Mouse (Mus musculus): ENCODE measurements around the gene Zbtb37.

The Zbtb37 gene

GRCm38 (mm10) chr1:160980021-160980420 lies 54.6 kb downstream of the Zbtb37 start:
- DNase-seq (ENCODE audit: low read depth, low spot score), result no peak

DNA sequence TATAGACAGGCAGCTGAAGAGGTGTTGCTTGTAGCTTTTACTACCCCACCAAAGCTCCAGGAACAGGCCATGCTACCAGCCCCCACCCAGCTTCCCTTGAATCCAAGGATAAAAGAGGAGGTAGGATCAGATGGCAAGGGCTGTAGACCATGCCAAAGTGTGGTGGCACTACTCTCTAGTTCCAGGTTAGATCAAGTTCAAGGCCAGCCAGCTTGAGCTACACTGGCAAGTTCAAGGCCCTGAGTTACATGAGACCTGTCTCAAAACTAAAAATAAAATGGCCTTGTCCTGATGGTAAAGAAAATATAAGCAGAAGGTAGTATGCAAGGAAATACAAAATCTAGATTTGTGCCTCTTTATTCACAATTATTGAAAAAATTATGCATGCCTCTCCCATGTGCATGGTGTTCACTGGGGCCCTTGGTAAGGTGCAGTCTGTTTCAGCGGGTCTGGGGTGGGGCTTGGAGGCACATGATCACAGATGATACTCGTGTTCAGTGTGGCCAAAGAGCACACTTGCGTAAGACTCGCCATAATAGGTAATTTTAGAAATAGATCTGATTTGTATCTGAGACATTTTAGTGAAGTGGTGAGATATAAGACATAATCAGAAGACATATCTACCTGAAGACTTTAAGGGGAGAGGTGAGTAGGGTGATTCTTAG lies 56.4 kb downstream of the Zbtb37 start, which contains the start of gene Serpinc1:
TSS of gene Serpinc1 (plus strand) at position 515 of the 665 bp plus-strand sequence.
- DNase-seq (ENCODE audit: low read depth, low spot score), result no peak

DNA sequence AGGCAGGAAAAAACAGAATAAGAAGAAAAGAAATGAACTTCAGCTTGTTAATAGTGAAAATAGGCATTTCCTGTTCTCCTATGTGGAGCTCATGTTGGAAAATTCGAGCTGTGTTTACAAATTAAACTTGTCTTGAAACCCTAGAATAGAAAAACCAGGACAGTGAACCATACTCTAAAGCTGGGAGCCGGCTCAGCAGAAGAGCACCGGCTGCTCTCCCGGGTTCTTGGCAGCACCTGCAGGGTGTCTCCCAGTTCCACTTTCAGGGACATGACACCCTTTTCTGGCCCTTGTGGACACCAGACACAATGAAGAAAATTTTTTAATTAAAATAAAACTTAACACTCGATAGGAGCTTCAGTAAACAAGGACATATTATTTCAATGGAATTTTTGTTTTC lies 66.0 kb downstream of the Zbtb37 start:
- no peak for DNase-seq (ENCODE audit: low read depth, low spot score)

DNA sequence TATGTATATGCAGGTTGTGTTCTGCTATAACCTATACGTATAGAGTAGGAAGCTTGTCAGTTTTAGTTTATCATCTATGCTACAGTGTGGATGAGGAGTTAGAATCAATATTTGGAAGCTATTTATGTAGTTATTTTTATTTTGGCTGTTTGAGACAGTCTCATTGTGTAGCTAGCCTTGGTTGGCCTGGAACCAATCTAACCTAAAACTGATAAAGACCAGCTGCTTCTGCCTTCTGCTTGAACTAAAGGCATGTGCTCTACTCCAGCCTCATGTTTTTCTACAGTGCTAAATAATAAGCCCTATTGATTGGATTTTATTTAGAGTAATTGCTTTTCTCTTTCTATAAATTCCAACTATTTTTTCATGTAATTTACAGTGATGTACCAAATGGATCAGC lies 67.4 kb downstream of the Zbtb37 start:
- DNase-seq (ENCODE audit: low read depth, low spot score), result no peak

- DNase-seq (ENCODE audit: low read depth, low spot score), result no peak
These were observed 71.5 kb downstream of the Zbtb37 start for GRCm38 (mm10) chr1:160963199-160963598.
